Mouse (Mus musculus): ENCODE data around the gene Alkbh4. TPM values are rescaled to one million over a fixed set of nuclear protein-coding genes. Genes with fewer than 3 reads are reported as not detected.
"Not testable (repeated sequence)": the region's sequence is repeated elsewhere in the genome, so short reads cannot be mapped to it uniquely, and the experiment has no call there.

The Alkbh4 gene
- polyA plus RNA-seq (2012; ENCODE audit: insufficient read depth, insufficient read length, missing spikeins), result 3.8 and 4.3 TPM in 2 replicates

GRCm38 (mm10) chr5:136135571-136136291 is at the start of gene Alkbh4, which contains the start of gene Lrwd1:
TSS of gene Alkbh4 (plus strand) at chr5:136136146.
TSS of gene Lrwd1 (minus strand) at chr5:136136074.
- peak within 1 kb of the TSS; percentile 73 for H3K27ac ChIP-seq (replicated peaks; ENCODE audit: low read depth, low read length)
- peak within 1 kb of the TSS; percentile 87 for H3K4me3 ChIP-seq (ENCODE audit: insufficient read depth, low read depth, low read length)
- peaks cover 5% of the 10 kb centered on the region; the same call in 1 of the 2 replicates for H3K4me1 ChIP-seq (ENCODE audit: control insufficient read depth, insufficient read depth, insufficient read length, low read length)

- H3K4me3 ChIP-seq (ENCODE audit: insufficient read depth, low read depth, low read length), result peak overlapping the region; percentile 73
Observed at GRCm38 (mm10) chr5:136086290-136086689, 49.7 kb upstream of the Alkbh4 start.

DNA sequence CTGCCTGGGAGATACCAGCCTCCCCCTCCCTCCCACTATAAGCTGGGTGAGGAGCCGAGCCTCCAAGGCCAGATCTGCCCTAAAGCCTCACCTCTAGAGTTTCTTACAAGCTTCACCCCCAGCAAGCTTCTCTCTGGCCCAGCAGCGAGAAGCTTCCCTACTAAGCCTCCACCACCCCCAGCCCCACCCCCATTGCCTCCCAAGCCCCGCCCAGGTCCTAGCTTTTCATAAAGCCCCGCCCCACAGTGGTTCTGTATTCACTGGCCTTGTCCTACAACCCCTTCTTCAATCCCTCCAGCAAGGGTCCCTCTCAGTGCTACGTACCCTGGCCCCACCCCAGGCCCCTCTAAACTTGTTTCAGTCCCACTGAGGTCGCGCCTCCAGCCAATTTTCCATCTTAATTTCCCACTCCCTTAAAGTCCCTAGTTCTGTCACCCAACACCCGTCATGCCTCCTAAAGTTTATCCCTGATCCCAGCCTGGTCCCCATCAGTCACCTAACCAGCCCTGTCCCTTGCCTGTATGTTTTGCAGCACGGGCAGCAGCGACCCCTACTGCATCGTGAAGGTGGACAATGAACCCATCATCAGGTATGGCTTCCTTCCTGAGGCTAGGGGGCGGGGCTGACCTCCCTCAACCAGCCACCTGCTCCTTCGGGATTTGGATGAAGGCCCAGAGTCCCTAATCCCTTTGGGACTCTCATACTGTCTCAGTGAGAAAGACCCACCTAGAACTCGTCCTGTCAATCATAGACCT is 46.9 kb upstream of the Alkbh4 start:
- H3K27ac ChIP-seq (replicated peaks; ENCODE audit: low read depth, low read length), result no peak overlapping the region
- H3K4me1 ChIP-seq (ENCODE audit: control insufficient read depth, insufficient read depth, insufficient read length, low read length), result peaks cover 10% of the 10 kb centered on the region
- no peak overlapping the region for H3K4me3 ChIP-seq (ENCODE audit: insufficient read depth, low read depth, low read length)

More at GRCm38 (mm10) chr5:136086290-136086689, 49.7 kb upstream of the Alkbh4 start:
- Histone ChIP-seq H3K4me1 (ENCODE audit: control insufficient read depth, insufficient read depth, insufficient read length, low read length) (peaks cover 10% of the 10 kb centered on the region), H3K27ac (replicated peaks; ENCODE audit: low read depth, low read length) (peak overlapping the region; percentile 14; the same call in 1 of the 2 replicates)

DNA sequence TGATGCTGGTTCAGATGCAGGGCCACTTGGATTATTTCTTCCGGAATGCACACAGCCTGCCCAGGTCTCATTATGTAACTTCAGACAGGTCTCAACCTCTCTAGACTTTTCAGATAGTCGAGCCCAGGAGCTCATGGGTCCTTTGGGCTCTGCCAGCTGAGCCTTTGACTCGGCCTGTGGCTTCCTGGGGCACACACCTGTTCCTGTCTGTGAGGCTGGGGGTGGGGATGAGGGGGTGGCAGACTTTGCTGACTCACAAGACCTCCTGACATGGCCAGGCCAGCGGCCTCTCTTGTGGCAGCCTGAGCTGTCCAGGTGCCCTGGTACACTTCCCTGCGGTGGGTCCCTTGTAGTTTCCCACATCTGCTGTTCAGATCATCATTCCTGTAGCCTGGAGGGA is 44.0 kb upstream of the Alkbh4 start:
- Histone ChIP-seq H3K4me1 (ENCODE audit: control insufficient read depth, insufficient read depth, insufficient read length, low read length) (peaks cover 8% of the 10 kb centered on the region; the same call in 1 of the 2 replicates), H3K27ac (replicated peaks; ENCODE audit: low read depth, low read length) (no peak overlapping the region), H3K4me3 (ENCODE audit: insufficient read depth, low read depth, low read length) (no peak overlapping the region)

DNA sequence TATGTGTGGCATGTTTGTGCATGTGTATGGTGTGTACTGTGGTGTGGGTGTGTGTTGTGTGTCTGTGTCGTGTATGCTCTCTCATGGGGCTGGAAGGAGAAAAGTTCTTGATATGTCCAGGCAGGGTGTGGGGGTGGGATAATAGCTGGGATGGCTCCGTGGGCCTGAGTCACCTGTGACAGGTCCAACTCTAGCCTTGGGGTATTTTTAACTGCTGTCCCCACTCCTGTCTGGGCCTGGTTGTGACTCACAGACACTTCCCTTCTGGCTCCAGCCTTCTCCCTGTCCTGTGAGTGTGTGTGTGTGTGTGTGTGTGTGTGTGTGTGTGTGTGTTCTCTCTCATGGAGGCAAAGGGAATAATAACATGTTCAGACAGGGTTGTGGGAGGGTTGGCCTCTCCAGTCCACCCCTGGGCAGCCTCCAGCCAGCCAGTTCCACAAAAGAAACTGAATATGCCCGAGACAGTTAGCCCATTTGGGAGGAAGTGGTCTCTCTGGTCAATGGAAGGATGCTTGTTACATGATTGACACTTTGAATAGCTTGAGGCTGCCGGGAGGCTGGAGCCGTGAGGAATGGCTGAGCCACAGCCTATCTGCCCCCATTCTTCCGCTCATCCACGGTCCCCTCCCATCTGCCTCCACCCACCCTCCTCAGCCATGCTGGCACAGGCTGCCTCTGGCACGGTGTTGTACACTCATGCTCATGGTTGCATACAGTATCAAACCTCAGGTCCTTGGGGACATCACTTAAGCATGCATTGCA is 41.5 kb upstream of the Alkbh4 start:
- H3K27ac ChIP-seq (replicated peaks; ENCODE audit: low read depth, low read length), result no peak overlapping the region

GRCm38 (mm10) chr5:136095089-136095488 is 40.9 kb upstream of the Alkbh4 start:
- Histone ChIP-seq H3K27ac (replicated peaks; ENCODE audit: low read depth, low read length) (no peak overlapping the region), H3K4me3 (ENCODE audit: insufficient read depth, low read depth, low read length) (no peak overlapping the region)

More for the DNA sequence above, 41.5 kb upstream of the Alkbh4 start:
- H3K4me3 ChIP-seq (ENCODE audit: insufficient read depth, low read depth, low read length), result no peak overlapping the region
- H3K4me1 ChIP-seq (ENCODE audit: control insufficient read depth, insufficient read depth, insufficient read length, low read length), result no peaks in the 10 kb centered on the region

DNA sequence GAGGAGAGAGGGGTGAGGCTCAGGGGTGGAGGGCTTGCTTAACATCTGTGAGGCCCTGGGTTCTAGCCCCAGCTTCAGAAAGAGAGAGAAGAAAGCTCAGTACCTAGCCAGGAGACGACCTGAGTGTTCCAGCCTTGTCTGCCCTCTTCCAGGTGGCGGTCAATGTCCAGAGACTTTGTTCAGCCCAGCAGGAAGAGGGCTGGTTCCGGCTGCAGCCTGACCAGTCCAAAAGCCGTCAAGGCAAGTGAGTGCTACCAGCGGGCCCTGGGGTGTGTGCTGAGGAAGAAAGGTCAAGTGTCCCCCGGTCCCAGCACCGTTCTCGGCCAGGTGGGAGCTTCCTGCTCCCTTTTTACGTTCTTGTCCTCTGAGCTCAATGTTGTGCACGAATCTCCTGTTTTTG is 37.4 kb upstream of the Alkbh4 start:
- Histone ChIP-seq H3K4me1 (ENCODE audit: control insufficient read depth, insufficient read depth, insufficient read length, low read length) (no peaks in the 10 kb centered on the region), H3K4me3 (ENCODE audit: insufficient read depth, low read depth, low read length) (no peak overlapping the region), H3K27ac (replicated peaks; ENCODE audit: low read depth, low read length) (no peak overlapping the region)

More at GRCm38 (mm10) chr5:136095089-136095488, 40.9 kb upstream of the Alkbh4 start:
- H3K4me1 ChIP-seq (ENCODE audit: control insufficient read depth, insufficient read depth, insufficient read length, low read length), result no peaks in the 10 kb centered on the region

- no peak overlapping the region for H3K27ac ChIP-seq (replicated peaks; ENCODE audit: low read depth, low read length)
- no peak overlapping the region for H3K4me3 ChIP-seq (ENCODE audit: insufficient read depth, low read depth, low read length)
- H3K4me1 ChIP-seq (ENCODE audit: control insufficient read depth, insufficient read depth, insufficient read length, low read length), result no peaks in the 10 kb centered on the region
Observed at GRCm38 (mm10) chr5:136102099-136102820, 33.7 kb upstream of the Alkbh4 start.

- H3K27ac ChIP-seq (replicated peaks; ENCODE audit: low read depth, low read length), result no peak overlapping the region
- H3K4me3 ChIP-seq (ENCODE audit: insufficient read depth, low read depth, low read length), result no peak overlapping the region
- H3K4me1 ChIP-seq (ENCODE audit: control insufficient read depth, insufficient read depth, insufficient read length, low read length), result no peaks in the 10 kb centered on the region
Observed at GRCm38 (mm10) chr5:136104511-136104910, 31.4 kb upstream of the Alkbh4 start.

DNA sequence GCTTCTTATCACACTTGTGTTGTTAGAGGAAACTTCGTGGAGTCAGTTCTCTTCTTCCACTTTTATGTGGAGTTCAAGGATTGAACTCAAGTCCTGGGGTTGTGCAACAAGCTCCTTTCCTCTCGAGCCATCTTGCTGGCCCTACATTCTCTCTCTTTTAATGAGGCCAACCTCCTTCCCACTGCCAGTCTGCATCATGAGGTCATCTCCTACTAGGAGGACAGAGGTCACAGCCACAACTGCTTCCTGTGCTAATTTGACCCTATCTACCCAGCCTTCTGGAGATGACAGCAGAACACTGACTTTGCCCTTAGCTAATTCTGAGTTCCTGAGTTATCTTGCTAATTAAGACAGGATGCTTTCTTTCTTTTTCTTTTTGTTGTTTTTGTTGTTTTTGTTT is 27.5 kb upstream of the Alkbh4 start:
- no peak overlapping the region for H3K4me3 ChIP-seq (ENCODE audit: insufficient read depth, low read depth, low read length)
- H3K27ac ChIP-seq (replicated peaks; ENCODE audit: low read depth, low read length), result no peak overlapping the region; the same call in 1 of the 2 replicates
- no peaks in the 10 kb centered on the region for H3K4me1 ChIP-seq (ENCODE audit: control insufficient read depth, insufficient read depth, insufficient read length, low read length)

DNA sequence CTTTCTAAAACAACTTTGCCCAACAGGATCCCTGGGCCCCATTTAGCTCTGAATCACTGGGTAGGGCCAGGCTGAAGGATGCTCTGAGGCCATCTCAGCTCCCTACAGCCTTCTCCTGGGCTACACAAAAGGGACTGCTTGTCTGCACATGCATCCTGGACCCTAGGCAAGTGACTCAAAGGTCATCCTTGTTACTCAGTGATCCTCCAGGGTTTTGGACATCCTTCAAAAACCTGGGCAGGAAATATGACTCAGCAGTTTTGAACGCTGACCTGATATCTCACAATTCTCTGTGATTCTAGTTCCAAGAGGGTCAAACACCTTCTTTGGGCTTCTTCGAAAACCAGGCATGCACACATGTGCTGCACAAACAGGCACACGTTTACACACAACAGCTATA is 26.9 kb upstream of the Alkbh4 start:
- no peaks in the 10 kb centered on the region for H3K4me1 ChIP-seq (ENCODE audit: control insufficient read depth, insufficient read depth, insufficient read length, low read length)
- no peak overlapping the region for H3K27ac ChIP-seq (replicated peaks; ENCODE audit: low read depth, low read length)
- H3K4me3 ChIP-seq (ENCODE audit: insufficient read depth, low read depth, low read length), result no peak overlapping the region

DNA sequence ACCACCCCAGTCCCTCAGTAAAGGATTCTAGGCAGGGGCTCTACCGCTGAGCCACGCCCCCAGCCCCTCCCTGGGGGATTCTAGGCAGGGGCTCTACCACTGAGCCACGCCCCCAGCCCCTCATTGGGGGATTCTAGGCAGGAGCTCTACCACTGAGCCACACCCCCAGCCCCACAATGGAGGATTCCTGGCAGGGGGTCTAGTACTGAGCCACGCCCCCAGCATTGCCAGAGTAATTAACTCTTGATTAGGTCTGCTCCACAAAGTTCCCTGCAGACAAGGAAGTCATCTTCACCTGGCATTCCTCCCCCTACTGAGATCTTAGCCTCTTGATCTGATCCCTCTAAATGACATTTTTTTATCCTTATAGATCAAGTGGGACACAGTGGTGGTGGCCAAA is 22.4 kb upstream of the Alkbh4 start:
- not testable (repeated sequence) for H3K4me3 ChIP-seq (ENCODE audit: insufficient read depth, low read depth, low read length); H3K27ac ChIP-seq (replicated peaks; ENCODE audit: low read depth, low read length); H3K4me1 ChIP-seq (ENCODE audit: control insufficient read depth, insufficient read depth, insufficient read length, low read length)

GRCm38 (mm10) chr5:136115891-136116783 is 19.8 kb upstream of the Alkbh4 start, which contains the start of gene Polr2j:
TSS of gene Polr2j (plus strand) at chr5:136116631.
- Histone ChIP-seq H3K4me3 (ENCODE audit: insufficient read depth, low read depth, low read length) (peak within 1 kb of the TSS; percentile 85), H3K4me1 (ENCODE audit: control insufficient read depth, insufficient read depth, insufficient read length, low read length) (peaks cover 6% of the 10 kb centered on the region; the same call in 1 of the 2 replicates), H3K27ac (replicated peaks; ENCODE audit: low read depth, low read length) (no peak within 1 kb of the TSS; the same call in 1 of the 2 replicates)

Data from brown adipose tissue, adult 24 weeks (tissue).